Mouse (Mus musculus): ENCODE measurements around the gene Gm20388.

GRCm38 (mm10) chr8:121129265-121129940 lies 1218.8 kb downstream of the Gm20388 start:
- TF ChIP-seq POLR2A (IDR thresholded peaks at IDR 0.05; ENCODE audit: borderline replicate concordance, insufficient read depth, low read length) = no peak
- TF ChIP-seq CTCF (IDR thresholded peaks at IDR 0.05; ENCODE audit: borderline replicate concordance, insufficient read depth, low read depth, low read length) = no peak
